Mouse (Mus musculus) Patski (cell line): ENCODE data around the gene Polr2i. TPM values are rescaled to one million over a fixed set of nuclear protein-coding genes. Genes with fewer than 3 reads are reported as not detected.

Experiments
- ATAC-seq: fragments of 100-300 bp; one replicate; pipeline ENCODE4 v1.8.0; 2021
- CTCF ChIA-PET: fragments of 350-600 bp; sonication (Branson Sonifier 250); formaldehyde crosslinking; loops from one replicate; lab custom pipeline; 2022; ENCODE audit warnings: inconsistent platforms; lab: Charles Lee
- POLR2A ChIA-PET: fragments of 350-600 bp; sonication (Branson Sonifier 250); formaldehyde crosslinking; loops from one replicate; lab custom pipeline; 2022; ENCODE audit warnings: antibody characterized with exemption, inconsistent platforms; lab: Charles Lee
- DNase-seq: peaks from one replicate; pipeline ENCODE4 v3.0.0-alpha.2; 2011; ENCODE audit warnings: low read depth, low spot score
- H3K27me3 ChIP-seq: fragments of 371-371 bp; one replicate; pipeline ENCODE4 v1.5.1; 2021
- CTCF ChIP-seq: fragments of 100-300 bp; IDR thresholded peaks from one replicate; pipeline ENCODE4 v1.5.1; 2021
- in situ Hi-C: fragments of 300-500 bp; cut with MboI; formaldehyde crosslinking; loops from 3 replicates; pipeline ENCODE4 v1.11.1; 2018; ENCODE audit warnings: low pct_unique_long_range_greater_than_20kb, mixed read lengths
- polyA plus RNA-seq: library from polyadenylated mRNA; unstranded; gene quantifications from one replicate; pipeline ENCODE4 v1.2.3, GENCODE M21; 2021

The Polr2i gene
- polyA plus RNA-seq, 1 experiment from 2014 or later = 79.3 TPM

DNA sequence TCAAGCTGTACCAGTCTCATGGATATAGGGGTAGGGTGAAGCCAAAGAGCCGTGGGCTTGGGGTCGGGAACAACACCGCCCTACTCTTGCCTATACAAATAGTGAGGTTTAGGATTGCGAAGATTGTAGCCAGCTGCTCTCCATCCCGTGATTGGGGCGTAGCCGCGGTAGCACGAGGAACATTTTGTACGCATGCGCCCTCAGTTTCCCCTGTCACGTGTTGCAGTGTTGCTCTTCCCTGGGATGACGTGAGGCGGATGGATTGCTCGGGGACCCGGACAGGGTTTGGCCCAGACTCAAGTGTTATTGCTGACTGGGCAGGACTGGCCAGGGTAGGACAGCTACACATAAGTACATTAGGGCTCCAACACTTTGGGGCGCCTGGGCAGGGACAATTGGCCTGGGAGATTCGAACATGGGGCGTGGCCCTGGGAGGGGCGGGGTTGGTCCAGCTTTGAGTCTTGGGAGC lies 49.0 kb downstream of the Polr2i start:
- DNase-seq (peak; percentile 72), ATAC-seq (peak; percentile 71)
- ChIA-PET POLR2A (interaction anchor here (0.7 kb wide), 1 partner anchor 223 kb away, joined by 3 read pairs; no protein-coding TSS in a partner anchor), CTCF (interaction anchor here (0.9 to 1.5 kb wide), 4 partner anchors 11 to 64 kb away, joined by 3 to 4 read pairs (median 3); partner anchors contain the start of genes Clip3, Polr2i and Tbcb)
- in situ Hi-C loops = no loop called here
- no peaks in the 10 kb centered on the region for H3K27me3 ChIP-seq
- no peak for TF ChIP-seq CTCF

DNA sequence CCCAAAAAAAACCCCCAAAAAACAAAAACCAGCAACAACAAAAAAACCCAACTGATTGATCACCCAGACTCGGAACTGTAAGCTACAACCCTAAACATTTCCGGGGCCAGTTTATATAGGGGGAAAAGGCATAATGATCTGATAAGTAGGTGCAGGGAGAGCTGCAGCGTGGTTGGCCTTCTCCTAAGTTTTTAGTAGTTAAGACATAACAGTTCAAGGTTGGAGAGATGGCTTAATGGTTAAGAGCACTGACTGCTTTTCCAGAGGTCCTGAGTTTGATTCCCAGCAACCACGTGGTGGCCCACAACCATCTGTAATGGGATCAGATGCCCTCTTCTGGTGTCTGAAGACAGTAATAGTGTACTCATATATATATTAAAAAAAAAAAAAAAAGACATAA lies 49.8 kb downstream of the Polr2i start:
- in situ Hi-C loops = no loop called here
- DNase-seq = no peak
- no peak for ATAC-seq
- no peaks in the 10 kb centered on the region for H3K27me3 ChIP-seq
- POLR2A ChIA-PET = no interaction called here
- CTCF ChIA-PET = interaction anchor here (0.9 to 1.7 kb wide), 2 partner anchors 10 to 19 kb away, joined by 3 to 5 read pairs; partner anchors contain the start of gene Clip3
- TF ChIP-seq CTCF = no peak

DNA sequence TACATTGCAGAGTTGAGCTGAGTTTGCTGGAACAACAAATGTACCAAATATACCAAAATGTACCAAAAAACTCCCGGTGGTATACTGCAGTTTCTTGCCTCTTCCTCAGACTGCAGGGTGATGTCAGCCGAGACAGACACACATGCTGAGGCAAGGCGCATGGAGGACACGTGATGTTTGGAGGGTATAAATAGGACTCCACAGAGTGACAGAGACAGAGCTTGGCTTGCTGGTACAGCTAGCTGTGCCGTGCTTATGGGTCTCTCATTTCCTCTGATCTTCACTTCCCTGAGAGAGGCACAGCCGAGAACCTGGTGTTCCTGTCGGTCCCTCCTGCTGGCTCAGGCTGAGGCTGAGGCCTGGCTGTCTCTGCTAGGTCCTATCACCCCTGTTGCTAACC lies 51.0 kb downstream of the Polr2i start:
- DNase-seq (no peak), ATAC-seq (no peak)
- H3K27me3 ChIP-seq = no peaks in the 10 kb centered on the region
- TF ChIP-seq CTCF = no peak
- CTCF ChIA-PET = interaction anchor here (1.5 to 1.7 kb wide), 2 partner anchors 18 to 50 kb away, joined by 3 to 5 read pairs; no protein-coding TSS in a partner anchor
- in situ Hi-C loops = no loop called here
- POLR2A ChIA-PET = no interaction called here

Other genes with a start within 250 kb of the Polr2i start
- gene Zfp568, start 248.0 kb upstream of the Polr2i start, polyA plus RNA-seq = 12.0 TPM
- 3.4 TPM for gene Zfp14, start 180.6 kb upstream of the Polr2i start, polyA plus RNA-seq
- gene Zfp82, start 159.0 kb upstream of the Polr2i start, polyA plus RNA-seq = 13.7 TPM
- 1.1 TPM for gene Gm26920, start 141.5 kb upstream of the Polr2i start, polyA plus RNA-seq
- gene Zfp566, start 141.4 kb upstream of the Polr2i start, polyA plus RNA-seq = 5.3 TPM
- gene Zfp260, start 137.2 kb upstream of the Polr2i start, polyA plus RNA-seq = 55.7 TPM
- gene Zfp382, start 110.0 kb upstream of the Polr2i start, polyA plus RNA-seq = 8.7 TPM
- 56.4 TPM for gene Zfp146, start 62.2 kb upstream of the Polr2i start, polyA plus RNA-seq
- 0.89 TPM for gene Cox7a1, start 47.8 kb upstream of the Polr2i start, polyA plus RNA-seq
- 456 TPM for gene Capns1, start 33.1 kb upstream of the Polr2i start, polyA plus RNA-seq
- 87.4 TPM for gene Tbcb, start 324 bp downstream of the Polr2i start, polyA plus RNA-seq
- not detected for gene Ovol3, start 3.8 kb downstream of the Polr2i start, polyA plus RNA-seq
- gene Thap8, start 48.1 kb downstream of the Polr2i start, polyA plus RNA-seq = 0.14 TPM
- 9.7 TPM for gene Wdr62, start 48.5 kb downstream of the Polr2i start, polyA plus RNA-seq
- 78.3 TPM for gene Clip3, start 59.8 kb downstream of the Polr2i start, polyA plus RNA-seq
- gene Alkbh6, start 76.8 kb downstream of the Polr2i start, polyA plus RNA-seq = 35.2 TPM
- 2.6 TPM for gene Syne4, start 82.9 kb downstream of the Polr2i start, polyA plus RNA-seq
- 3.3 TPM for gene E130208F15Rik, start 89.8 kb downstream of the Polr2i start, polyA plus RNA-seq
- 6.4 TPM for gene Sdhaf1, start 91.9 kb downstream of the Polr2i start, polyA plus RNA-seq
- gene Lrfn3, start 130.8 kb downstream of the Polr2i start, polyA plus RNA-seq = 21.9 TPM
- not detected for gene Tyrobp, start 181.8 kb downstream of the Polr2i start, polyA plus RNA-seq
- gene Hcst, start 187.9 kb downstream of the Polr2i start, polyA plus RNA-seq = not detected
- 0.86 TPM for gene Nfkbid, start 189.8 kb downstream of the Polr2i start, polyA plus RNA-seq
- gene Aplp1, start 213.6 kb downstream of the Polr2i start, polyA plus RNA-seq = 104 TPM
- not detected for gene Kirrel2, start 225.7 kb downstream of the Polr2i start, polyA plus RNA-seq
- not detected for gene Nphs1, start 226.4 kb downstream of the Polr2i start, polyA plus RNA-seq